In genomic region chr17:49824142-49824840, GRCm38 (mm10) we compare ENCODE assay signal across 11 mouse cellular contexts.
A peak's percentile ranks its signal among the peaks of the same experiment; 100 is the strongest.
DNase-seq lines count a peak whose midpoint lies in the region; ATAC-seq and TF ChIP-seq lines count a peak whose summit lies in the region.
"Had no signal": no experiment of that assay in that cellular context is flagged by ENCODE, and none has a peak within 500 bp of the region (broad histone marks: within the 10 kb centered on the region; RNA-seq: fewer than 3 reads in every experiment).

No protein-coding gene starts in this region.

- H3K9me3 ChIP-seq in midbrain, postnatal 0 days (ENCODE audit: low read length): no peaks in the 10 kb centered on the region
- no peaks in the 10 kb centered on the region for H3K9me3 ChIP-seq in midbrain, embryonic 15.5 days
- H3K9me3 ChIP-seq: liver, embryonic 15.5 days had no signal

- no peak overlapping the region for H3K4me3 ChIP-seq in midbrain, postnatal 0 days (ENCODE audit: low read depth, low read length)
- no peak overlapping the region for H3K4me3 ChIP-seq in midbrain, embryonic 15.5 days
- H3K4me3 ChIP-seq: liver, embryonic 15.5 days had no signal

- no peak overlapping the region for H3K9ac ChIP-seq in midbrain, postnatal 0 days (replicated peaks; ENCODE audit: low read length, poor library complexity, severe bottlenecking)
- H3K9ac ChIP-seq in midbrain, embryonic 15.5 days: no peak overlapping the region
- H3K9ac ChIP-seq: liver, embryonic 15.5 days had no signal

- TF ChIP-seq CTCF in midbrain, postnatal 0 days (IDR thresholded peaks at IDR 0.05): no peak

- no peaks in the 10 kb centered on the region for H3K4me1 ChIP-seq in midbrain, postnatal 0 days (ENCODE audit: insufficient read depth, low read length)
- no peaks in the 10 kb centered on the region for H3K4me1 ChIP-seq in midbrain, embryonic 15.5 days
- H3K4me1 ChIP-seq: liver, embryonic 15.5 days had no signal

- no peak for ATAC-seq in midbrain, postnatal 0 days (ENCODE audit: low FRiP score)
- no peak for ATAC-seq in midbrain, embryonic 15.5 days (replicated peaks)
- ATAC-seq in activated CD4-positive, CD25-positive, alpha-beta regulatory T cell, adult 4 months: no peak

- no peaks in the 10 kb centered on the region for H3K27me3 ChIP-seq in midbrain, postnatal 0 days (ENCODE audit: insufficient read depth, low read length)
- H3K27me3 ChIP-seq in midbrain, embryonic 15.5 days (replicated peaks): no peaks in the 10 kb centered on the region
- H3K27me3 ChIP-seq: liver, embryonic 15.5 days had no signal

- no peak overlapping the region for H3K27ac ChIP-seq in midbrain, postnatal 0 days (ENCODE audit: low read depth, low read length)
- no peak overlapping the region for H3K27ac ChIP-seq in midbrain, embryonic 15.5 days
- H3K27ac ChIP-seq: liver, embryonic 15.5 days had no signal

- WGBS in midbrain, postnatal 0 days: 74% methylated on average over 6 of the region's 6 CpGs
- WGBS in midbrain, embryonic 15.5 days: 77% methylated on average over 6 of the region's 6 CpGs

- no peak overlapping the region for H3K4me2 ChIP-seq in midbrain, postnatal 0 days (ENCODE audit: low read depth, low read length, poor library complexity, severe bottlenecking)
- H3K4me2 ChIP-seq in midbrain, embryonic 15.5 days: no peak overlapping the region
- H3K4me2 ChIP-seq: liver, embryonic 15.5 days had no signal

- H3K36me3 ChIP-seq in midbrain, postnatal 0 days (ENCODE audit: insufficient read depth, low read length): no peaks in the 10 kb centered on the region
- no peaks in the 10 kb centered on the region for H3K36me3 ChIP-seq in midbrain, embryonic 15.5 days (replicated peaks)
- H3K36me3 ChIP-seq: liver, embryonic 15.5 days had no signal

- DNase-seq in midbrain, postnatal 0 days (ENCODE audit: low spot score): peak; percentile 35
- DNase-seq in cerebellum, postnatal 25 days: peak; percentile 77 to 79
- peak; percentile 59 to 76 for DNase-seq in layer of hippocampus, adult 18-20 months (ENCODE audit: low spot score in 2 of 2)
- DNase-seq in telencephalon, adult 2 months (ENCODE audit: low read depth, low spot score): peak; percentile 43
- no peak for DNase-seq in T-cell, adult 2 months (ENCODE audit: low spot score)
- DNase-seq in urinary bladder, adult 18-20 months (ENCODE audit: low spot score in 2 of 2): no peak
- DNase-seq: kidney, postnatal 14 days; thymus, postnatal 25 days had no signal

Comparison
In these comparisons a context has a peak if more than half of its experiments do, and no peak if none do; other contexts are left out.
1. DNase-seq: peak in midbrain, postnatal 0 days (single experiment), cerebellum, postnatal 25 days (2 of 2), layer of hippocampus, adult 18-20 months (2 of 2) and telencephalon, adult 2 months (single experiment); none in T-cell, adult 2 months (single experiment) and urinary bladder, adult 18-20 months (0 of 2).